Mouse (Mus musculus) MEL (cell line): ENCODE measurements at regions not wholly inside any gene's neighbourhood (a gene's known extent, or its start where the extent isn't known, plus 50 kb on each side); places are given as distances from the start of the nearest gene placed in this dataset.

Source experiments
- BHLHE40 ChIP-seq: IDR thresholded peaks from 2 replicates; pipeline ENCODE4 v1.6.1; 2012; ENCODE audit warnings: low read depth, mild to moderate bottlenecking, inconsistent platforms, low read length, improper control_type of control experiment, borderline replicate concordance
- CTCF ChIP-seq, 3 experiments: IDR thresholded peaks in 2 of 3; conservative IDR thresholded peaks in 1 of 3; 2 replicates each; pipeline ENCODE4 v1.5.1; 2011 to 2012; ENCODE audit warnings: low read length in 3 of 3, low read depth in 2 of 3, mild to moderate bottlenecking in 2 of 3, improper control_type of control experiment in 1 of 3, inconsistent platforms in 1 of 3, mixed read lengths in 1 of 3, moderate library complexity in 1 of 3; ENCODE audit not compliant: control insufficient read depth in 1 of 3, insufficient read depth in 1 of 3, poor library complexity in 1 of 3, severe bottlenecking in 1 of 3
- E2F4 ChIP-seq: IDR thresholded peaks from 2 replicates; pipeline ENCODE4 v1.6.1; 2011; ENCODE audit warnings: low read depth, low read length, improper control_type of control experiment, borderline replicate concordance
- ELF1 ChIP-seq: IDR thresholded peaks from 2 replicates; pipeline ENCODE4 v1.6.1; 2014; ENCODE audit warnings: low read depth, mild to moderate bottlenecking, inconsistent platforms, low read length, improper control_type of control experiment, moderate library complexity
- MEF2A ChIP-seq: IDR thresholded peaks from 2 replicates; pipeline ENCODE4 v1.6.1; 2014; ENCODE audit warnings: low read depth, mild to moderate bottlenecking, inconsistent platforms, low read length, improper control_type of control experiment; ENCODE audit not compliant: poor library complexity, insufficient replicate concordance, severe bottlenecking; ENCODE audit errors: extremely low read depth
- NRF1 ChIP-seq: IDR thresholded peaks from 2 replicates; pipeline ENCODE4 v1.6.1; 2014; ENCODE audit warnings: low read depth, mild to moderate bottlenecking, inconsistent platforms, low read length, improper control_type of control experiment, moderate library complexity; ENCODE audit not compliant: poor library complexity, insufficient read depth, severe bottlenecking
- POLR2A ChIP-seq, 2 experiments: IDR thresholded peaks; 2 replicates each; pipeline ENCODE4 v1.6.1; 2011 to 2012; ENCODE audit warnings: low read length in 2 of 2, mild to moderate bottlenecking in 2 of 2, control low read depth in 1 of 2, improper control_type of control experiment in 1 of 2, low read depth in 1 of 2, moderate library complexity in 1 of 2; ENCODE audit not compliant: control insufficient read depth in 1 of 2, insufficient read depth in 1 of 2, poor library complexity in 1 of 2
- TBP ChIP-seq: IDR thresholded peaks from 2 replicates; pipeline ENCODE4 v1.8.0; 2011; ENCODE audit warnings: low read depth, low read length, improper control_type of control experiment
- USF2 ChIP-seq, 2 experiments: IDR thresholded peaks; 2 replicates each; pipeline ENCODE4 v1.6.1; 2011 to 2012; ENCODE audit warnings: improper control_type of control experiment in 2 of 2, low read length in 2 of 2, borderline replicate concordance in 1 of 2, inconsistent platforms in 1 of 2, low read depth in 1 of 2, mild to moderate bottlenecking in 1 of 2; ENCODE audit not compliant: insufficient read depth in 1 of 2

- TF ChIP-seq CTCF (IDR thresholded peaks at IDR 0.05 in 2 of 3, conservative IDR thresholded peaks at IDR 0.05 in 1 of 3; ENCODE audit: control insufficient read depth in 1 of 3, insufficient read depth in 1 of 3, low read depth in 2 of 3, low read length in 3 of 3, poor library complexity in 1 of 3, severe bottlenecking in 1 of 3), result no peak
- TF ChIP-seq USF2 (IDR thresholded peaks at IDR 0.05; ENCODE audit: borderline replicate concordance in 1 of 2, insufficient read depth in 1 of 2, low read depth in 1 of 2, low read length in 2 of 2), result no peak
- TF ChIP-seq E2F4, result no peak
- no peak for TF ChIP-seq POLR2A (IDR thresholded peaks at IDR 0.05; ENCODE audit: control insufficient read depth in 1 of 2, insufficient read depth in 1 of 2, low read depth in 1 of 2, low read length in 2 of 2, poor library complexity in 1 of 2)
- TF ChIP-seq TBP, result no peak
- no peak for TF ChIP-seq NRF1
- TF ChIP-seq BHLHE40, result no peak
- no peak for TF ChIP-seq ELF1
- TF ChIP-seq MEF2A, result no peak
These were observed 152.9 kb upstream of the Paip1 start for GRCm38 (mm10) chr13:119275500-119275899.
